Mouse (Mus musculus) kidney, postnatal 25 days (tissue): ENCODE data around the gene Ttll12.

Experiments used
- DNase-seq, 2 experiments: peaks; one replicate each; pipeline ENCODE4 v3.0.0; 2021; ENCODE audit warnings: mixed read lengths in 2 of 2

Gene Ttll12

GRCm38 (mm10) chr15:83594513-83595363 lies at the start of gene Ttll12:
Gene Ttll12 (minus strand): TSS chr15:83595157.
- DNase-seq: peak; percentile 96 to 99

- no peak for DNase-seq
Measured at GRCm38 (mm10) chr15:83642518-83642917, 47.6 kb upstream of the Ttll12 start.

- no peak for DNase-seq
Measured at GRCm38 (mm10) chr15:83640208-83640607, 45.3 kb upstream of the Ttll12 start.

GRCm38 (mm10) chr15:83639160-83639559 lies 44.2 kb upstream of the Ttll12 start:
- DNase-seq: no peak

GRCm38 (mm10) chr15:83638196-83638899 lies 43.4 kb upstream of the Ttll12 start:
- no peak for DNase-seq

- no peak for DNase-seq
Measured at GRCm38 (mm10) chr15:83636759-83637158, 41.8 kb upstream of the Ttll12 start.

- no peak for DNase-seq
Measured at GRCm38 (mm10) chr15:83635251-83635650, 40.3 kb upstream of the Ttll12 start.

GRCm38 (mm10) chr15:83634076-83634475 lies 39.1 kb upstream of the Ttll12 start:
- DNase-seq: no peak

- DNase-seq: no peak
Measured at GRCm38 (mm10) chr15:83631071-83631470, 36.1 kb upstream of the Ttll12 start.

GRCm38 (mm10) chr15:83629716-83630115 lies 34.8 kb upstream of the Ttll12 start:
- no peak for DNase-seq

- no peak for DNase-seq
Measured at GRCm38 (mm10) chr15:83626142-83626645, 31.2 kb upstream of the Ttll12 start.

GRCm38 (mm10) chr15:83615245-83615644 lies 20.3 kb upstream of the Ttll12 start:
- no peak for DNase-seq

- DNase-seq: peak; percentile 76 to 84
Measured at GRCm38 (mm10) chr15:83607115-83607802, 12.3 kb upstream of the Ttll12 start.

GRCm38 (mm10) chr15:83606700-83607099 lies 11.7 kb upstream of the Ttll12 start:
- no peak for DNase-seq

- DNase-seq: no peak
Measured at GRCm38 (mm10) chr15:83606216-83606615, 11.3 kb upstream of the Ttll12 start.

- DNase-seq: no peak
Measured at GRCm38 (mm10) chr15:83603426-83603825, 8.5 kb upstream of the Ttll12 start.

- DNase-seq: no peak
Measured at GRCm38 (mm10) chr15:83603046-83603396, 8.1 kb upstream of the Ttll12 start.

GRCm38 (mm10) chr15:83602372-83603045 lies 7.6 kb upstream of the Ttll12 start:
- peak; percentile 37 to 67 for DNase-seq

GRCm38 (mm10) chr15:83601185-83601584 lies 6.2 kb upstream of the Ttll12 start:
- DNase-seq: no peak

- DNase-seq: no peak
Measured at GRCm38 (mm10) chr15:83596833-83597232, 1.9 kb upstream of the Ttll12 start.

GRCm38 (mm10) chr15:83595364-83595711 lies 381 bp upstream of the Ttll12 start:
- no peak for DNase-seq

GRCm38 (mm10) chr15:83593702-83594512 lies 1.1 kb downstream of the Ttll12 start:
- no peak for DNase-seq
